Mouse (Mus musculus) embryo, embryonic 10 days (tissue): ENCODE results near the gene Anxa6.

ENCODE experiments used
- DNase-seq: peaks from one replicate; pipeline ENCODE4 v3.0.0-alpha.2; 2015; ENCODE audit warnings: low spot score

Anxa6 gene

DNA sequence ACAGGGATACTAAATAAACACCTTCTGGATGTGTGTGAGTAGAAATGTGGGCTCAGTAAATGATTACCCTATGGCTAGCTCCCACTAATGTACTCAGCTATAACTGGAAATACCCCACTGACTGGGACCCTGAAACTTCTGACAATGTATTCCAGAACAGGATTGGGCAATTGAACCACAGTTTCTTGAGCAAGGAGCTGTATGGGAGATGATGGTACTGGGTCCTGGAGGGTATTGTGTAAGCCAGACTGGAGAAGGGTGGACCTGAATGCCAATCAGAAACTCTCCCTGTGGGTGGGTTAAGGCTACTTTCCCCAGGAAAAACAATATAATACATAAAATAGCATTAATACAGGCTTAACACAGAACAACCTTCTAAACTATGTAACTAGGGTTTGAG, 43.3 kb downstream of the Anxa6 start:
- no peak for DNase-seq

DNA sequence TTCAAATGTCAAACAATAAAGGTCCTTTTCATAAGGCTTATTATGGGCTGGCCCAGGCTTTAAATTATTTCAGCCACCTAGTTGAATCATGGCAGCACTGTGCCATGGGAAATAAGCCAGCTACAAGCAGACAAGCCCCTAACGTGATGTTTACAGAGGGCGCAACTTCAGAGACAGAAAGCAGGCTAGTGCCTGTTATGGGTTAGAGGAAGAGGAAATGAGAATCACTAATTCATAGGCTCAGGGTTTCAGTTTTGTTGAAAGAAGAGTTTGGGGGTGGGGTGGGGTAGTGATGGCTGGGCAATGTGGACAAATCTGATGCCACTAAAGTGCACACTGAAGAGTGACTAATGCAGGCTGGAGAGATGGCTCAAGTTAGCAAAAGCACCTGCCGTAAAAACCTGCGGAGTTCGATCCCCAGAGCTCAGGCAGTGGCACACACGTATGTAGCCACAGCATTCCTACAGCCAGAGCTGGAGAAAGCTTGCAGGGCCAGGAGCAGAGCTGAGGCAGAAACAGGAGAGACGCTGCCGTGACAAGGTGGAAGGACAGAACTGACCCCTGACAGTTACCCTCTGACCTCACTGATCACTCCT, 44.4 kb downstream of the Anxa6 start:
- no peak for DNase-seq

DNA sequence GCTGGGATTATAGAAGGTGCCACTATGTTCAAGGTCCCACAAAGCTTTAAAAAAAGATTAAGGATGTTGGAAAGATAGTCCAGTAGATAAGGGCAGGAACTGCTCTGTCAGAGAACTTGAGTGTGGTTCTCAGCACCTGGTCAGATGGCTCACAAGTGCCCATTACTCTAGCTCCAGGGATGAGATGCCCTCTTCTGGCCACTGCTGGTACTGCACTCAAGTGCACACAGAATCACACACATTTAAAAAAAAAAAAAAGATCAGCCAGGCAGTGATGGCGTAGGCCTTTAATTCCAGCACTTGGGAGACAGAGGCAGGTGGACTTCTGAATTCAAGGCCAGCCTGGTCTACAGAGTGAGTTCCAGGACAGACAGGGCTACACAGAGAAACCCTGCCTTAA, 45.3 kb downstream of the Anxa6 start:
- peak; percentile 18 for DNase-seq

DNA sequence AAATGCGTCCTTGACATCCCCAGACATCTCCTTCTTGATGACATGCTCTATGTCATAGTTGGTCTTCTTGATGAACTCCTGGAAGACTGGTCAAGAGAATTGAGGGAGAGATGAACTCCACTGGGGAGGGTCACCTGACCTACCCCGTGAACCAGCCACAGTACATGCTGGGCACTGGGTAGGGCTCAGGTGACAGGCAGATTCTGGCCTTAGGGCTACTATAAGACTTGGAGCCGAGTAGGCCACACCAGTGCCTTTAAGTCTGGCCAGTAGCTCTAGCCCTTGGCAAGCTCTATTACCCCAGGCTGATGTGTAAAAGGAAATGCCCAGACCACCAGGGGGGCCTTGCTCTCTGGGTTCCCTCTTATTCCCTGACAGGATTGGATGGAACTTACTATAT, 48.2 kb downstream of the Anxa6 start:
- DNase-seq: no peak

DNA sequence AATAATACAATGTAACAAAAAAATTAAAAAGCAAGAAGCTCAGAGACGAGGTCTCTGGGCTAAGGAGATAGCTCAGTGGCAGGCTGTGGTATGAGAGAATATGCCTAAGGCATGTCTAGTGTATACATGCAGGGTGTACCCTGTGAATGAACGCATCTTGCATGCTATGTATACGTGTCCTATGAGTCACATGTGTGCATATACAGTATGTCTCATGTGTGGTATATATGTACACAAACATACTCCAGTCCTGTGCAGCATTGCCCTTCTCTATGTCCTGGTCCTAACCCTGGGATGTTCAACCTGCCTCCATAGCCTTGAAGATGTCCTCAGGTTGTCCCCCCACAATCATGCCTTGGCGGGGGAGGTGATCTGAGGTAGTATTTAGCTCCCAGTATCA, 48.7 kb downstream of the Anxa6 start:
- DNase-seq: no peak

DNA sequence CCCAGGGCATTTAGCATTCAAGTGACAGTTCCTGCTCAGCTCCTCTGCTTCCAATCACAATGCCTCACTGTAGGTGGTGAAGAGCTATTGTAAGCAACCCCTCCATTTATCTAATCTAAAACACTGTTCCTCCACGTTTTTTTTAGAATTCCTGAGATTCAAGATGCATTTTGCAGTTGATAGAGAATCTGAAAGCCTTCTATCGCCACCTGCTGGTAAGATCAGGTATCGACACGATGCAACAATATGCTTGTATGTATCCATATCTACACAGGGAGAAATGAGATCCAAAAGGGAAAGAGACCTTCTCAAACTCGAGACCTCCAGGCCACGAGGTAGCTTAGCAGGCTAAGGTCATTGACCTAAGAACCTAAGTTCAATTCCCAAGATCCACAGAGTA, 49.2 kb downstream of the Anxa6 start:
- peak; percentile 90 for DNase-seq

DNA sequence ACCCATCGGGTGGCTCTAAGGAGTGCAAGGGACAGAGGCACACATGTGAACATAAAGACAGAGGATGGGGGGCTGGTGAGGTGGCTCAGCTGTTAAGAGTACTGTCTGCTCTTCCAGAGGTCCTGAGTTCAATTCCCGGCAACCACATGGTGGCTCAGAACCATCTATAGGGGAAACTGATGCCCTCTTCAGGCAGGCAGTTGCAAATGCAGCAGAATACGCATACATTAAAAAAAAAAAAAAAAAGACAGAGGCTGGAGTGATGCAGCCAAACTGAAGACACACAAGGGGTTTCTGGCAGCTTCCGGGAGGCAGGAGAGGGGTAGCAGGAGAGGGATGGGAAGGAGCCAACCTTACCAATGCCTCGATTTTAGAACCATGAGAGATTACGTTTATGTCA, 50.7 kb downstream of the Anxa6 start:
- no peak for DNase-seq

DNA sequence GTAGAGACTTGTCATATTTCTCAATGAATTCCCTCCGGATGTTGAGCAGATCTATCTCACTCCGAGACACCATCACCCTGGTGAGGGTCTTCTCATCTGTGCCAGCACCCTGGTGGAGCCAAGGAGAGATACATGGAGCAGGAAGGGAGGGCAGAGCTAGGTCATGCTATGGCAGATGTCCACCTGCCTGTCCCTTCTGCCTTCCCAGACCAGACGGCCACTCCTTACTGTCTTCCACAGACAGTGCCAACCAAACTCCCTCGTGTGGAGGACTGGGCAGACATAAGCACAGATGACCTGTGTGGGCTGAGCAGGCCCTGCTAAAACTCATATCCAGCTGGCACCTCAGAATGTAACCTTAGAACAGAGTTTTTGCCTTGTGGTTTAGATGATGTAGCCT, 51.6 kb downstream of the Anxa6 start:
- DNase-seq: no peak

DNA sequence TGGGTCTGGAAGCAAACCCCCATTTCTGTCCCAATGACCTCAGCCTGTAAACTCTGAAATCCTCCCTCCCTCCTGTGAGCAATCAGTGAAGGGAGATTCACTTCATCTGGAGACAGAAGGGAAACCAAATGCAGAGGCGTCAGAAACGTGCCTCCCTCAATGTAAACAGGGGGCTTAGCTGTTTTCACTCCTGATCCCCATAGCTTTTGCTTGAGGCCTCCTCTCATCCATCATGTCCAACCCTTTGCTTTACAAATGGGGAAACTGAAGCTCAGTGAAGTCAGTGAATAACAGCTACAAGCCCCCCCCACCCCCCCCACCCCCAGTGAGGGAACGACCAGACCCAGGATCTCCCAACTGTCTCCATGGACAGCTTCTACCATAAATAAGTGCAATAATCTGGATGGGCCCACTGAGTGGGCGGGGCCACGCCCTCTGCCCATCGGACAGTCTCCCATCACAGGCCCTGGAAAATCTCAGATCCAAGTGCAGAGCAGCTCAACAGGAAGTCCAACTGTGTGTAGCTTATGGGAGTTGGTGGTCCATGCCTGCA, 55.8 kb downstream of the Anxa6 start:
- no peak for DNase-seq

DNA sequence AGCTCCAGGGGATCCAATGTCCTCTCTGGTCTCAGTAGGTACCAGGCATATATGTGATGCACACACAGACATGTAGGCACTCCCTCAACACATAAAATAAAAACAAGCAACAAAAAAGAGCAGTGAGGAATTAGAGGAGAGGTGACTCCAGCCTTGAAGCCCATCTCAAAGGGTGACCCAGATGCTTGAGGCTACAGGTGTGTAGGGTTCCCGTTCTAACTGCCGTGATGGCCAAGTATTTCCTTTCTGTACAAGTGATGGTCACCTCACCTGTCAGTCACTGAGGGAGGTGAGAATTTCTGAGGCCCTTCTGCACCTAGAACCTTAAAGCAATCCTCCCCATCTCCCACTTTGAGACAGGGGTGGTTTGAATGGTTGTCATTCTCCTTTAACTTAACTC, 56.9 kb downstream of the Anxa6 start:
- no peak for DNase-seq

DNA sequence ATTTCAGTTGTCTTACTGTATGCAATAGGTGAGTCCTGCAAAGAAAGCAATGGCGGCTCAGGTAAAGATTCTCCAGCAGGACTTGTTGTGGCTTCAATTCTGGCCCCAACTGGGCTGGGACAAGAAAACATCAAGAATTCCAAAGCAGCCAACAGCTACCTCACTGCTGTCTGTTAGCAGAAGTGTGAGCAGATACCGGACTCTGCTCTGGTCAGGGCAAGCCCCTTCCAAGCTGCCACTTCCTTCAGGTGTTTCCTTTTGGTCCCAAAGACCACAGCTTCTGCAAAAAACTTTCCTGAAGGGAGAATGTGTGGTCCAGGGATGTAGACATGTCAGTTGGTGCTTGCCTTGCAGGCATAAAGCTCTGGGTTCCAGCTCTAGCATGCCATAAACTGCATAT, 57.5 kb downstream of the Anxa6 start:
- DNase-seq: no peak

DNA sequence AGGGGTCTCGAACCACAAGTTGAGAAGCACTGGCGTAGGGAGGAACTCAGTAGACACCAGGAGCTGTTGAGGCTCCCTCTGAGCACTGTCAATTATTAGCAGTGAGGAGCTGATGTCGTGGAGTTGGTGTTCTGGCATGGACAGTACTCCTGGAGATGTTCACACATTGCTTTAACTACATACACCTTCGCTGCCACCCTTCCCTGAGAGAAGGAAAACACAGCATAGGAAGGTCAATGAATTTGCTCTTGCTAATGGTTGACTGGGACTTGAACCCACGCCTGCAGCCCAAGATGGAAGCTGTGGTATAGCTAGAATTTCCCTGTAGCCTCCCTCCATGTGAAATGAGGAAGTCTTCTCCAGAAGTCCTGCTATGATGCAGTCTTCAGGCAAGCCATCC, 57.9 kb downstream of the Anxa6 start:
- no peak for DNase-seq

DNA sequence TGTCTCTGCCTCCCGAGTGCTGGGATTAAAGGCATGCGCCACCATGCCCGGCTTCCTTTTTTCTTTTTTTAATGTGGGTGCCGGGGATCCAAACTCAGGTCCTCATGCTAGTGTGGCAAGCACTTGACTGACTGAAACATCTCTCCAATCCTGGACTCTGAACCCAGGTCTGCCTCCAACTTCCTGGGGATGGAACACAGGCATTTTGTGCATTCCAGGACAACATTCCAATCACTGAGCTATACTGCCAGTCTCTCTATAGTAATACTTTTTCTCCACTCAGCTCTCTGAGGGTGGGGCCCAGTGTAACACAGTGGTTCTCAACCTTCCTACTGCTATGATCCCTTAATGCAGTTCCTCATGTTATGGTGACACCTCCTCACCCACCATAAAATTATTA, 58.6 kb downstream of the Anxa6 start:
- DNase-seq: no peak

DNA sequence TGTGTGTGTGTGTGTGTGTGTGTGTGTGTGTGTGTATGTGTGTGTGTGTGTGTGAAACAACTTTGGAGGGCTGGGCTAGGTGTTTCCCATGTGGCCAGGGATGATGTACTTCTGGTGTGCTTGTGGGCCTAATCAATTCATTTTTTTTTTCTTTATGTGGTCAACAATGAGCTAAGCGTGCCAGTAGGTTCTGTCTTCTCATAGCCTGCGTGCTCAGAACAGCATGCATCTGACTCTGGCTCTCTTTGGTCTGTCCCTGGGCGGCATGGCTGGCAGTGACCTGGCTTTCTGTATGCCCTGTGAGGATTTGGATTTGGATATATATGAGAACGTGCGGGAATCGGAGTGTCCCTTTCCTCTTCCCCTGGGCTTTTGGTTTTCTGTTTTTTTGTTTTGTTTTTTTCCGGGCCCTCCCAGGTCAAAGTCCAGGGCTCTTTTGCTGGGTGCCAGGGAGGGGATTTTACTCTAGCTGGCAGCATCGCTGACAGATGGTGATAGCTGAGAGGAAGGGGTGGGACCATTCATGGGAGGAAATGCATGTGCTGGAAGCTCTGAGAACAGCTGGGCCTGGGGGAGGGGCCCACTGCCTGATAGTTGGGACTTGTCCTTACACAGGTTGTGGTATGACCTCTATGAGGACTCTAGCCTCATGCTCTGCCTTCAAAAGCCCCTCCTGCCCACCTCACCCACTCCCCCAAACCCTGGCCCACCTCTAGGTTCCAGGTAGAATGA, 59.6 kb downstream of the Anxa6 start:
- peak; percentile 60 for DNase-seq

DNA sequence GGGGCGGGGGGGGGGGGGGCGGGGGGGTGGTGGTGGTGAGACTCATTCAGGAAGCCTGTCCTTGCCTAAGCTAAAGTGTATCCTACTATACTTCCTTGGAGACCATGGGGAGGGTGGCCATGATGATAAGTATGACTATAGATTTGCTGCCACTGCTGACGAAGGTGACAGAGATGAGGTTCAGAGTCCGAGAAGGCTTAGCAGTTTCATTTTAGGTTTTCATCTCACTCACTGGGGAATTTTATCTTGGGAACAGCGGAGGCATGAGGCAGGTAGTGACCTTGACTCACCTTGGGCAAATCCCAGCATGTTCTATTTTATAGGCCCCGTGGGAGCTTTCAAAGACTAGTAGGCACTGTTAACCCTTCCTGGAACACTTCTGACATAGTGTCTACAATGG, 60.5 kb downstream of the Anxa6 start:
- no peak for DNase-seq

DNA sequence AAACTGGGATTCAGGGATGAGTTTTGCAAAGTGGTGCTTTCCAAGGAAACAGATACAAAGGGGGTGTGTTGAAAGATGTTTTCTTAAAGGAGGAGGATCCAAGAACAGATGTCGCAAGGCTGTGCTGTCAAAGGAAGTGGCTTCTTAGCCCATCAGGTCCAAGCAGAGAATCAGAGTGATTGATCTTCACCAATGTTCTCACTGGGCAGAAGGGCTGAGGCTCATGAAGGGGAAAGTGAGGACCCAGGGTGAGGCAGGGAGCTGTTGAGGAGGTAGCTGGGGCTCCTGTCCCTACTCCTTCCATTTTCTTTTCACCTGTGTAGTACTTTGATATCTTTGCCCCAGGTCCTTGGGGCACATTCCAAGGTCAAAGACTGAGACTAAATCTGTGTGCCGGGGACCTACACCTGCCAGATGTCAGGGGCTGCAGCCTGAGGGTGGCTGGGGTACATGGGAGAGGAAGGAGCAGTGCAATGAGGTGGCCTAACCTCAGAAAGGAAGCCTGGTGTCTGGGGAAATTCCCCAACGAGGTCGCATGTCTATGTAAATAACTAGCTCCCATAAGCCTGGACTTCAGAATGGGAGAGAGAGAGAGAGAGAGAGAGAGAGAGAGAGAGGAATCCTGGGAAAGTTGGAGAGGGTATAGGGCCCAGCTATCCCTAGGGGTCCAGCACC, 61.1 kb downstream of the Anxa6 start:
- no peak for DNase-seq

DNA sequence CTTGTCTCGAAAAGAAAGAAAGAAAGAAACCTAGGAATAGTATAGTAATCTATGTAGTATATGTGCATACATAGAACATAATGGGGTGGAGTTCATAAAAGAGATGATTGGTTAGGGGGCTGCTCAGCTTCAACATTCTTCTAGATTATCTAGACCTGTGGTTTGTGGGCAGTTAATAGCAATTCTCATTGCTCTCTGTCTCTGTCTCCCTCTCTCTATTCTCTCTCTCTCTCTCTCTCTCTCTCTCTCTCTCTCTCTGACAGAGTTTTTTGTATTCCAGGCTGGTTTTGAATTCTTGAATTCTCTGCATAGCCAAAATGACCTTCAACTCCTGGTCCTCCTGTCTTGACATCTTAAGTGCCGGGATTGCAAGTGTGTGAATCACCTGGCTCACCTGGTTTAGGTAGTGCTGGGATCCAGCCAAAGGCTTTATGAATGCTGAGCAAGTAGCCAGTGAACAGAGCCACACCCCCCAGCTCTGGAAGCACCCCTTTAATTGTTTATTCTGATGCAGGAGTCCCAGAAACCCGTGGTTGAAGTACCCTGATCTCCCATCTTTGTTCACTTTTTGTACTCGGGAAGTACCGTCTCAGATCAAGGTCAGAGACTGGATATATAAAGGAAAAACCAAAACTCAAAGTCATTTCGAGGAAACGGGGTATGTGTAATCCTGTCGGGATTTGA, 61.7 kb downstream of the Anxa6 start:
- DNase-seq: no peak

DNA sequence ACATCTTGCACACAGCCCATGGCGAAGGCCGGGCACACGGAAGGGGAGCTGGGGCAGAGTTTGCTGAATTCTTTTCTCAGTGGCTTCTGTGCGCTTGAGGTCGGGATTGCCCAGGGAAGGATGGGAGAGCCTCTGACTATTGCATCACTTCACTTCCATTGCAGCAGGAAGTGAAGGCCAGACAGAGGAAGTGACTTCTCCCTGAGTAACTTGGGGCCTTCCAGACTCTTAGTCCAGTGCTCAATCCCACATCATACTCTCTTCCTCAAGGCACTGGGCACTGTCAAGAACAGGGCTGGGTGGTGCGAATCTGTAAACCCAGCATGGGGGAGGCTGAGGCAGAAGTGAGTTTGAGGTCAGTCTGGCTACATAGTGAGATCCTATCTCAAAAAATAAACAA, 68.0 kb downstream of the Anxa6 start:
- DNase-seq: no peak

DNA sequence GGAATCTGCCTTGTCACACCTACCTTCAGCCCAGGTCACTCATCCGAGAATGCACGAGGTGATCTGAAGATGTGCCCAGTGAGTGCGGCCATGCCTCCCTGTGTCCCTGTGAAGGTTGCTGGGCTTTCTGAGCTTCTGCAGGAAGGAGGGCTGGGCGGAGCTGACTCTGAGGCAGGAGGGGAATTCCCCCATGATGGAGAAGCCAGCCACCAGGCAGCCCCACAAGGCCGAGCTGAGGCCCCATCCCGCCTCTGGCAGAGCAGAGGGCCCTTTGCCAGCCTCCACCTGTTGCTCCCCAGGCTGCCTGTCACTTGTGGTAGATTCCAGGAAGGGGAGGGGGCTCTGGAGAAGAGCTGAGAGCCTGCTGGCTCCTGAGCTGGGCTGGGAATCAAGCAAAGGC, 70.4 kb downstream of the Anxa6 start, which contains the start of gene Tnip1:
Tnip1 (minus strand) TSS at position 108 of the 400 bp plus-strand sequence.
- no peak for DNase-seq

DNA sequence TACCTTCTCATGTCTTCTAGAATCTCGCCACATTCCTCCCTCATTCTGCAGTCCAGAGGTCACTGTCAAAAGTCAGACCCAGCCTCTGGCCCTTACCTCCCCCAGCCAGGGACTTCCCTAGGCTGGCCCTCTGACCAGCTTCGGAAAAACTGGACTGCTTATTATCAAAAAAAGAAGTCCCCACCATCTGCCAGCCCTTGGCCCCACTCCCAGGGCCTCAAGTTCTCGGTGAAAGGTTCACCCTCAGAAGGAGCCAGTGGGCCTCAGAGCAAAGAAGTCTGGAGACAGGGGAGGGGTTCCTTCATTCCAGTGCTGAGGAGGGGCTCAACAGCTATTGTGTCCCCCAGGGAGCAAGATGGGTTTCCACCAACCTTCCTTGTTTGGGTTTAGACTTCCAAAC, 71.3 kb downstream of the Anxa6 start:
- DNase-seq: no peak

DNA sequence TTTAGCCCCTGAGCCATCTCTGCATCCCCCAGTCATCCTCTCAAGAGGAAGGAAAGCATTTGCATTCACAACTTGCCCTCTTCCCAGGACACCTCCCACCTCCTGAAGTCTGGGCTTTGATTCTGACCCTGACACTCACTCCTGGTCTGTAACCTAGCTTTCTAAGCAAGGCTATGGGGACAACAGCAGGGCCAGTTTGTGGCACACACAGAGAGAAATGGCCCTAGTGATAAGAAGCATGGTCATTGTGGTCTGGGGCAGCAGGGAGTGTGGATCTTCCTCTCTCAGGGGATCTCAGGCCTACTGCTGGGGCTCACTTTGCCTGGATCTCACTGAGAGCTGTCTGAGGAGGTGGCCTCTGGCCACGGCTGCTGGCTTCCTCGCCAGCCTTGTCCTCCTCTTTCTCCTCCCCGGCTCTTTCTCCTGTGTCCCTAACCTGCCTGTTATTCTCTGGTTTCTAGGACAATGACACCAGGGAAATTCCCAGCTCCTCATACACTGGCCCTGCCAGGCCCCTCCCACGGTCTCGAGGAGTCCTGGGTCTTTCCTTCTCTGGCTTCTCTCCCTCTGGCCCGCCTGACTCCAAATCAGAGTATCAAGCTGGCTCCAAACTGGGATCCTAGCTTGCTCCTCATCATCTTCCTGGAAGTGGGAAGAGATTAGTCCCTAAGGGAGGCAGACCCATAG, 71.9 kb downstream of the Anxa6 start:
- DNase-seq: no peak

DNA sequence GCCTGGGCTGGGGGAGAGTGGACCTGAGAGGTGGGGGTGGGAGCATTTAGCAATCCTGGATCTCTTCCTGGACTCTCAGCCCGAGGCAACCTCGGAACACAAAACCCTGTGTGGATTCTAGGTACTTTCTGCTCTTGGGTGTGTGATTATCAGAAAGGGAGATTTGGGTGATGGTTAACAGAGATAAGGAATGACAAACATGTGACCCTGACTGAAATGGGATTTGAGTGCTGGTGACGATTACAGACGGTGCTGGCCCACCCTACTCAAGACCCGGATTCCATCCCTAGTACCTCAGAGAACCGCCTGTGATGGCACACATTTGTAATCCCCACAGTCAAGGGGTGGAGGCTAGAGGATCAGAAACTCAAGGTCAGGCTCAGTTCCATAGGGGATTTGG, 73.0 kb downstream of the Anxa6 start:
- DNase-seq: no peak
